ENCODE assay signal across 28 mouse cellular contexts in genomic region chr4:97808885-97809284, GRCm38 (mm10). TPM values are rescaled to one million over a fixed set of nuclear protein-coding genes. Genes with fewer than 3 reads are reported as not detected.
DNase-seq lines count a peak whose midpoint lies in the region; ATAC-seq and TF ChIP-seq lines count a peak whose summit lies in the region.
"Had no signal": no experiment of that assay in that cellular context is flagged by ENCODE, and none has a peak within 500 bp of the region (broad histone marks: within the 10 kb centered on the region; RNA-seq: fewer than 3 reads in every experiment).

No protein-coding gene starts in this region.

- H3K79me2 ChIP-seq in MEL (ENCODE audit: control insufficient read depth, insufficient read depth, low read length, poor library complexity): peaks cover 38% of the 10 kb centered on the region

- 0 out of 2 replicates have a peak overlapping the region, but pooled peaks have one; percentile 28 for H3K27ac ChIP-seq in layer of hippocampus, adult 2 months
- H3K27ac ChIP-seq in MEL (ENCODE audit: control insufficient read depth, low read depth, low read length): peak overlapping the region; percentile 95
- H3K27ac ChIP-seq in forebrain, postnatal 0 days (ENCODE audit: low read depth, low read length): no peak overlapping the region
- H3K27ac ChIP-seq: embryonic facial prominence, embryonic 10.5 days; embryonic facial prominence, embryonic 13.5 days; forebrain, embryonic 12.5 days; forebrain, embryonic 15.5 days; hindbrain, embryonic 10.5 days; hindbrain, embryonic 13.5 days; intestine, embryonic 15.5 days had no signal

- no peak overlapping the region for H3K4me3 ChIP-seq in layer of hippocampus, adult 2 months
- H3K4me3 ChIP-seq in MEL (ENCODE audit: control insufficient read depth in 1 of 2, insufficient read depth in 1 of 2, low read depth in 2 of 2, low read length in 2 of 2): peak overlapping the region in 1 of 2 experiments; percentile 6; a peak in 1 of 4 replicates
- no peak overlapping the region for H3K4me3 ChIP-seq in forebrain, postnatal 0 days (ENCODE audit: low read depth, low read length)
- H3K4me3 ChIP-seq: embryonic facial prominence, embryonic 10.5 days; embryonic facial prominence, embryonic 13.5 days; erythroblast, embryonic 14.5 days; forebrain, embryonic 12.5 days; forebrain, embryonic 15.5 days; hindbrain, embryonic 10.5 days; hindbrain, embryonic 13.5 days; intestine, embryonic 15.5 days had no signal

- TF ChIP-seq CTCF in layer of hippocampus, adult 2 months (conservative IDR thresholded peaks at IDR 0.05): no peak
- no peak for TF ChIP-seq CTCF in MEL (IDR thresholded peaks at IDR 0.05 in 2 of 3, conservative IDR thresholded peaks at IDR 0.05 in 1 of 3; ENCODE audit: control insufficient read depth in 1 of 3, insufficient read depth in 1 of 3, low read depth in 2 of 3, low read length in 3 of 3, poor library complexity in 1 of 3, severe bottlenecking in 1 of 3)
- no peak for TF ChIP-seq CTCF in forebrain, postnatal 0 days (IDR thresholded peaks at IDR 0.05; ENCODE audit: low read depth)

- peak overlapping the region; percentile 61 for H3K9ac ChIP-seq in MEL (ENCODE audit: control insufficient read depth, low read depth, low read length, poor library complexity, severe bottlenecking)
- H3K9ac ChIP-seq in forebrain, postnatal 0 days: no peak overlapping the region
- H3K9ac ChIP-seq: embryonic facial prominence, embryonic 13.5 days; forebrain, embryonic 12.5 days; forebrain, embryonic 15.5 days; hindbrain, embryonic 13.5 days; intestine, embryonic 15.5 days had no signal

- WGBS in forebrain, postnatal 0 days: 90% methylated on average over 3 of the region's 3 CpGs

- peak; percentile 81 to 87 for TF ChIP-seq EP300 in MEL (IDR thresholded peaks at IDR 0.05; ENCODE audit: low read depth in 1 of 2, low read length in 2 of 2)

- H3K27me3 ChIP-seq in MEL (ENCODE audit: control insufficient read depth in 1 of 2, insufficient read depth in 2 of 2, low read length in 2 of 2): no peaks in the 10 kb centered on the region
- no peaks in the 10 kb centered on the region for H3K27me3 ChIP-seq in forebrain, postnatal 0 days (ENCODE audit: insufficient read depth, low read length)
- H3K27me3 ChIP-seq: embryonic facial prominence, embryonic 13.5 days; forebrain, embryonic 12.5 days; forebrain, embryonic 15.5 days; hindbrain, embryonic 13.5 days; intestine, embryonic 15.5 days; Patski had no signal

- no peak for DNase-seq in layer of hippocampus, adult 2 months (ENCODE audit: low spot score in 2 of 2)
- DNase-seq in layer of hippocampus, postnatal 25 days (ENCODE audit: extremely low spot score in 1 of 2, low spot score in 1 of 2): no peak
- peak; percentile 68 for DNase-seq in MEL (ENCODE audit: low read depth, low spot score)
- no peak for DNase-seq in thymus, postnatal 10 days (ENCODE audit: low spot score in 2 of 2)
- no peak for DNase-seq in forebrain, postnatal 0 days
- DNase-seq: adrenal gland, postnatal 10 days; adrenal gland, postnatal 36 days; cerebellum, adult 11 months; cerebellum, adult 2 months; cerebellum, adult 9-11 months; cerebellum, postnatal 25 days; embryo, embryonic 11 days; gastrocnemius, postnatal 14 days had no signal

- no peaks in the 10 kb centered on the region for H3K9me3 ChIP-seq in MEL (replicated peaks; ENCODE audit: insufficient read depth, low read length)
- H3K9me3 ChIP-seq in forebrain, postnatal 0 days (ENCODE audit: low read length): no peaks in the 10 kb centered on the region
- H3K9me3 ChIP-seq: embryonic facial prominence, embryonic 10.5 days; embryonic facial prominence, embryonic 13.5 days; forebrain, embryonic 12.5 days; forebrain, embryonic 15.5 days; hindbrain, embryonic 10.5 days; hindbrain, embryonic 13.5 days; intestine, embryonic 15.5 days had no signal

- H3K36me3 ChIP-seq in MEL (ENCODE audit: control insufficient read depth in 1 of 2, insufficient read depth in 2 of 2, low read length in 2 of 2): peaks cover 30 to 72% of the 10 kb centered on the region in 2 experiments
- H3K36me3 ChIP-seq in forebrain, postnatal 0 days (ENCODE audit: insufficient read depth): no peaks in the 10 kb centered on the region
- H3K36me3 ChIP-seq: embryonic facial prominence, embryonic 10.5 days; forebrain, embryonic 12.5 days; forebrain, embryonic 15.5 days; hindbrain, embryonic 10.5 days; hindbrain, embryonic 13.5 days; intestine, embryonic 15.5 days had no signal

- 0 out of 2 replicates have a peak, but pooled peaks have one; percentile 23 for ATAC-seq in common myeloid progenitor, adult 5-6 weeks (replicated peaks; ENCODE audit: low read depth, poor library complexity, severe bottlenecking)
- peak; percentile 21; the same call in 1 of the 2 replicates for ATAC-seq in megakaryocyte progenitor cell, adult 5-6 weeks (replicated peaks; ENCODE audit: poor library complexity)
- no peak for ATAC-seq in forebrain, postnatal 0 days
- ATAC-seq: forebrain, embryonic 15.5 days; hindbrain, embryonic 16.5 days; intestine, embryonic 15.5 days; Patski had no signal

- H3K4me2 ChIP-seq in forebrain, postnatal 0 days (ENCODE audit: low read depth): no peak overlapping the region
- H3K4me2 ChIP-seq: embryonic facial prominence, embryonic 13.5 days; forebrain, embryonic 12.5 days; forebrain, embryonic 15.5 days; heart, embryonic 11.5 days; hindbrain, embryonic 13.5 days; intestine, embryonic 15.5 days had no signal

- H3K4me1 ChIP-seq in MEL (ENCODE audit: control insufficient read depth in 1 of 2, insufficient read depth in 2 of 2, low read length in 2 of 2): peaks cover 35 to 61% of the 10 kb centered on the region in 2 experiments
- peaks cover 13% of the 10 kb centered on the region; the same call in 1 of the 2 replicates for H3K4me1 ChIP-seq in forebrain, postnatal 0 days (ENCODE audit: insufficient read depth)
- H3K4me1 ChIP-seq: embryonic facial prominence, embryonic 10.5 days; intestine, embryonic 15.5 days had no signal

- TF ChIP-seq RAD21 in MEL (IDR thresholded peaks at IDR 0.05; ENCODE audit: low read depth, low read length): no peak

- peak in 1 of 2 experiments; percentile 37; a peak in 1 of 4 replicates for TF ChIP-seq POLR2A in MEL (IDR thresholded peaks at IDR 0.05; ENCODE audit: control insufficient read depth in 1 of 2, insufficient read depth in 1 of 2, low read depth in 1 of 2, low read length in 2 of 2, poor library complexity in 1 of 2)

TF ChIP-seq in MEL, 35 proteins besides CTCF, POLR2A, EP300 and RAD21 (continues in another document):
- no peak for TF ChIP-seq MAZ (IDR thresholded peaks at IDR 0.05; ENCODE audit: low read depth, low read length)
- no peak for TF ChIP-seq E2F4 (IDR thresholded peaks at IDR 0.05; ENCODE audit: borderline replicate concordance, low read depth, low read length)
- peak; percentile 86 for TF ChIP-seq SIN3A (IDR thresholded peaks at IDR 0.05; ENCODE audit: low read length)
- TF ChIP-seq ZNF384 (IDR thresholded peaks at IDR 0.05; ENCODE audit: low read depth, low read length): no peak
- 0 out of 2 replicates have a peak, but pooled peaks have one; percentile 49 for TF ChIP-seq POLR2AphosphoS2 (IDR thresholded peaks at IDR 0.05; ENCODE audit: low read length)
- TF ChIP-seq KAT2A (conservative IDR thresholded peaks at IDR 0.05; ENCODE audit: low read depth, low read length): 0 out of 2 replicates have a peak, but pooled peaks have one; percentile 16
- no peak for TF ChIP-seq ZKSCAN1 (IDR thresholded peaks at IDR 0.05; ENCODE audit: low read depth, low read length)
- no peak for TF ChIP-seq ZMIZ1 (IDR thresholded peaks at IDR 0.05; ENCODE audit: low read depth, low read length)
- no peak for TF ChIP-seq MEF2A (IDR thresholded peaks at IDR 0.05; ENCODE audit: extremely low read depth, insufficient replicate concordance, low read depth, low read length, poor library complexity, severe bottlenecking)
- TF ChIP-seq HCFC1 (IDR thresholded peaks at IDR 0.05; ENCODE audit: low read depth, low read length): no peak
- peak; percentile 77; the same call in 1 of the 2 replicates for TF ChIP-seq MYC (IDR thresholded peaks at IDR 0.05; ENCODE audit: low read depth, low read length)
- TF ChIP-seq MYB (IDR thresholded peaks at IDR 0.05; ENCODE audit: low read depth, low read length): peak; percentile 80
- no peak for TF ChIP-seq JUND (IDR thresholded peaks at IDR 0.05; ENCODE audit: low read depth, low read length)
- TF ChIP-seq MAX (IDR thresholded peaks at IDR 0.05; ENCODE audit: low read length): 0 out of 2 replicates have a peak, but pooled peaks have one; percentile 20
- no peak for TF ChIP-seq GABPA (IDR thresholded peaks at IDR 0.05; ENCODE audit: low read depth, low read length)
- no peak for TF ChIP-seq SMC3 (IDR thresholded peaks at IDR 0.05; ENCODE audit: low read depth, low read length)
- no peak for TF ChIP-seq BHLHE40 (IDR thresholded peaks at IDR 0.05; ENCODE audit: borderline replicate concordance, low read depth, low read length)
- peak; percentile 53 for TF ChIP-seq RCOR1 (IDR thresholded peaks at IDR 0.05; ENCODE audit: low read depth, low read length)
- peak; percentile 48; the same call in 1 of the 2 replicates for TF ChIP-seq ELF1 (IDR thresholded peaks at IDR 0.05; ENCODE audit: low read depth, low read length)

RNA-seq across cellular contexts. Expression of gene E130114P18Rik, which starts 31.0 kb away (rescaled TPM):
- total RNA-seq in layer of hippocampus, adult 2 months (2021): 1 to 10 TPM; 7.1 to 7.9 TPM
- 1 to 10 TPM; 7.9 to 9.2 TPM for total RNA-seq in layer of hippocampus, postnatal 25 days (2021)
- total RNA-seq in MEL (2012; rRNA removed): not detected in 2 replicates
- not detected for polyA plus RNA-seq in MEL (2012; ENCODE audit: insufficient read depth in 1 of 2, insufficient read length in 2 of 2, low read depth in 1 of 2, low replicate concordance in 2 of 2, missing spikeins in 1 of 2)
- total RNA-seq in common myeloid progenitor, adult 5-6 weeks (2017): not detected in 2 replicates
- total RNA-seq in megakaryocyte progenitor cell, adult 5-6 weeks (2015): not detected in 2 replicates
- total RNA-seq in megakaryocyte progenitor cell, adult 5-6 weeks (2017): not detected in 2 replicates
- total RNA-seq in forebrain, postnatal 0 days (2014; rRNA removed): 12.9 and 15.2 TPM in 2 replicates
- 19.3 and 20.7 TPM in 2 replicates for polyA plus RNA-seq in forebrain, postnatal 0 days (2015; fragmentation: Nextera tagmentation; extraction: Ambion mirVana)
- total RNA-seq: adrenal gland, postnatal 36 days; ES-E14; heart, postnatal 25 days had no signal
- polyA plus RNA-seq: erythroblast, embryonic 14.5 days had no signal

RNA-seq across cellular contexts. Expression of gene Nfia, which starts 36.4 kb away (rescaled TPM):
- total RNA-seq in layer of hippocampus, adult 2 months (2021): 100 to 1,000 TPM; 113 to 115 TPM
- 100 to 1,000 TPM; 104 to 117 TPM for total RNA-seq in layer of hippocampus, postnatal 25 days (2021)
- total RNA-seq in MEL (2012; rRNA removed): 10.2 and 16.4 TPM in 2 replicates
- polyA plus RNA-seq in MEL (2012; ENCODE audit: insufficient read depth in 1 of 2, insufficient read length in 2 of 2, low read depth in 1 of 2, low replicate concordance in 2 of 2, missing spikeins in 1 of 2): 10 to 100 TPM; 13.4 to 20.5 TPM
- total RNA-seq in common myeloid progenitor, adult 5-6 weeks (2017): 9.4 and 23.0 TPM in 2 replicates
- total RNA-seq in megakaryocyte progenitor cell, adult 5-6 weeks (2015): 21.5 and 35.1 TPM in 2 replicates
- total RNA-seq in megakaryocyte progenitor cell, adult 5-6 weeks (2017): 1.5 and 3.9 TPM in 2 replicates
- total RNA-seq in forebrain, postnatal 0 days (2014; rRNA removed): 44.1 and 51.2 TPM in 2 replicates
- 38.2 and 57.5 TPM in 2 replicates for polyA plus RNA-seq in forebrain, postnatal 0 days (2015; fragmentation: Nextera tagmentation; extraction: Ambion mirVana)
